Mouse (Mus musculus): ENCODE results near the gene Cacna1b. TPM values are rescaled to one million over a fixed set of nuclear protein-coding genes. Genes with fewer than 3 reads are reported as not detected.

Cacna1b gene
- polyA plus RNA-seq, 1 experiment: 12.5 TPM

DNA sequence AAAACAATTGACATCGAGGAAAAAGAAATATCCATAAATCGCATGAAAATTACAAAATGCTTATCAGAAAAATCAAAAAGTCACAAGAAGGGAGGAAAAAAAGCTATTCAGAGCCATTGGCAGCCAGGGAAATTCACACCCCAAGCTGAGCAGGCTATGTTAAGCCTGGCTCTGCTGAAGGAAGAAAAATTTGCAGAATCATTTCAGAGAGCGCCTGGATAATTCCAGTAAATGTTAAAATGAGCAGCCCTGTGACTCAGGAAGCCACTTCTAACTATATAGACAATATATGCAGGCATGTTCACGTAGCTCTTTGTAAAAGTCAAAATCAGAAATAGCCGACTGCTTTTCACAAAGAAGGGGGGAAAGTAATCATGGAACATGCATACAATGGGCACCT, 23.3 kb downstream of the Cacna1b start:
- WGBS: 95% methylated on average over 5 of the region's 5 CpGs
- no peaks in the 10 kb centered on the region for H3K27me3 ChIP-seq (ENCODE audit: control insufficient read depth, insufficient read depth, low read length)
- peaks cover 14% of the 10 kb centered on the region for H3K4me1 ChIP-seq (replicated peaks; ENCODE audit: control insufficient read depth, insufficient read depth, low read length)
- no peak overlapping the region for H3K27ac ChIP-seq (ENCODE audit: control insufficient read depth, insufficient read depth, low read length)
- no peaks in the 10 kb centered on the region for H3K36me3 ChIP-seq (ENCODE audit: control insufficient read depth, insufficient read depth, low read length)
- DNase-seq: no peak
- TF ChIP-seq CTCF (IDR thresholded peaks at IDR 0.05; ENCODE audit: borderline replicate concordance, control insufficient read depth, extremely low read depth, insufficient read depth, low read length, poor library complexity) (no peak), POLR2A (IDR thresholded peaks at IDR 0.05; ENCODE audit: control insufficient read depth, extremely low read depth, insufficient read depth, low read length, poor library complexity) (no peak)
- H3K4me3 ChIP-seq (ENCODE audit: control insufficient read depth, insufficient read depth, low read length): no peak overlapping the region

DNA sequence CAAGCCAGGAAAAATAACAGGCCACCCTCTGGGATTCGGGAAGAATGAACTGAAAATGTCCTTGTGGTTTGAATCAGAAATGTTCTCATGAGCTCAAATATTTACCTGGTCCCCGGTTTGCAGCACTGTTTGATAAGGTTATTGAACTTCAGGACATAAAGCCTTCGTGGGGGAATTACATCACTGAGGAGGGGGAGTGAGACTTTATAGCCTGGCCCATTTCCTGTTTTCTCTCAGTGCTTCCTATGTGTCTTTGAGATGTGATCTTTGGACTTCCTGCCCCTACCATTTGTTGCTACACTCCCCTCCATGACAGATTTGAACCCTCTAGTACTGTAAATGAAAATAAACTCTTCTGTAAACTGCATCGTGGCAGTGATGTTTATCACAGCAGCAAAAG, 29.8 kb downstream of the Cacna1b start:
- TF ChIP-seq POLR2A (IDR thresholded peaks at IDR 0.05; ENCODE audit: control insufficient read depth, extremely low read depth, insufficient read depth, low read length, poor library complexity): no peak
- TF ChIP-seq CTCF (IDR thresholded peaks at IDR 0.05; ENCODE audit: borderline replicate concordance, control insufficient read depth, extremely low read depth, insufficient read depth, low read length, poor library complexity): no peak
- Histone ChIP-seq H3K27me3 (ENCODE audit: control insufficient read depth, insufficient read depth, low read length) (no peaks in the 10 kb centered on the region), H3K27ac (ENCODE audit: control insufficient read depth, insufficient read depth, low read length) (no peak overlapping the region), H3K4me1 (replicated peaks; ENCODE audit: control insufficient read depth, insufficient read depth, low read length) (0 out of 2 replicates have a peak, but pooled peaks cover 3% of the 10 kb centered on the region), H3K36me3 (ENCODE audit: control insufficient read depth, insufficient read depth, low read length) (no peaks in the 10 kb centered on the region), H3K4me3 (ENCODE audit: control insufficient read depth, insufficient read depth, low read length) (no peak overlapping the region)
- 53% methylated on average over 4 of the region's 4 CpGs for WGBS
- DNase-seq: no peak

DNA sequence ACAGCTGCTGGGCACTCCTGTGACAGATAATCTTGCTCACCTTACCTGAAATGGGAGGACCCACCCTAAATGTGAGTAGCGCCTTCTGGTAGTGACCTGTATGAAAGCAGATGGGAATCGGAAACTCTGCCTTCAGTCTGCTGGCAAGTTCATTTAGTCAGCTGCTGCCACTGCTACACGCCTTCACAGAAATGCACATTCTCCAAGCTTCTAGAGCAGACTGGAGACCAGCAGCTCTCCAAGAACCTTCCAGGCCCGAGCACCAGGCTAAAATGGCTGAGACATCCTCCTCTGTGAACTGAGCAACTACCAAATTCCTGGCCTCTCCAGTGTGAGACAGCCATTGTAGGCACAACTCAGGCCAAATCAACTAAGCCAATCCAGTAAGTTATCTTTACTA, 37.1 kb downstream of the Cacna1b start:
- 96% methylated on average over 4 of the region's 4 CpGs for WGBS
- Histone ChIP-seq H3K36me3 (ENCODE audit: control insufficient read depth, insufficient read depth, low read length) (no peaks in the 10 kb centered on the region), H3K27ac (ENCODE audit: control insufficient read depth, insufficient read depth, low read length) (no peak overlapping the region), H3K4me1 (replicated peaks; ENCODE audit: control insufficient read depth, insufficient read depth, low read length) (peaks cover 7% of the 10 kb centered on the region), H3K4me3 (ENCODE audit: control insufficient read depth, insufficient read depth, low read length) (no peak overlapping the region), H3K27me3 (ENCODE audit: control insufficient read depth, insufficient read depth, low read length) (no peaks in the 10 kb centered on the region)
- no peak for DNase-seq
- TF ChIP-seq POLR2A (IDR thresholded peaks at IDR 0.05; ENCODE audit: control insufficient read depth, extremely low read depth, insufficient read depth, low read length, poor library complexity) (no peak), CTCF (IDR thresholded peaks at IDR 0.05; ENCODE audit: borderline replicate concordance, control insufficient read depth, extremely low read depth, insufficient read depth, low read length, poor library complexity) (no peak)

DNA sequence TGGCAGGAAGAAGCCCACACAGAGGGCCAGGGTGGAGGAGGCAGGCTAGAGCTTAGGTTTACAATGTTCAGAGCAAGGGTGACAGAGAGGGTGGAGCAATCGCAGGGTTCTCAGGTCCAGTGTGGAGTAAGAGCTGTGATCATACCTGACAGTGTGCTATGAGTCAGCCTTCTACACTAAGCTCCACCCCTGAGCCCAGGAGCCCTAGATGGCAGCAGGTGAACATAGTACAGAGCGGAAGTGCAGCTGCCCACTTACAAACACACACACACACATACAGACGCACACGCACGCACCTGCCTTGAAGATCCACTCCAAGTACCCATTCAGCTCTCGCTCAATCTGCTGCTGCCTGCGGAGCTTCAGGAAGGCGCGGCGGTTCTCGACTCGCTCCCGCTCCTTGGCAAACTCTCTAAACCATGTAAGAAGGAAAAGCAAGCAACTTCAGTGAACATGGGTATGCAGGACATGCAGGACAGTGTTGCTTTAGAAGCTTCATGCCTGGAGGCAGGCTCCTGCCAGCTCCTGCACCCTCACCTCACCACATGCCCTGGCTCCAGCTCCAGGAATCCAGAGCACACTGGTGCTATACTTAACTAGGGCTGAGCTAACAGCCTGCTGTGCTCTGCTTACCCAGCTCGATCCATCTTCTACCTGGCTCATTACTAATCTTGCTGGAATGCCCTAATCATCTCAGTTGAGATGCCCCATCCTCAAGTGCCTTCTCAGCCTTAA, 43.1 kb downstream of the Cacna1b start:
- no peak for DNase-seq
- Histone ChIP-seq H3K4me1 (replicated peaks; ENCODE audit: control insufficient read depth, insufficient read depth, low read length) (peaks cover 4% of the 10 kb centered on the region), H3K27me3 (ENCODE audit: control insufficient read depth, insufficient read depth, low read length) (no peaks in the 10 kb centered on the region), H3K4me3 (ENCODE audit: control insufficient read depth, insufficient read depth, low read length) (no peak overlapping the region), H3K36me3 (ENCODE audit: control insufficient read depth, insufficient read depth, low read length) (no peaks in the 10 kb centered on the region), H3K27ac (ENCODE audit: control insufficient read depth, insufficient read depth, low read length) (no peak overlapping the region)
- 93% methylated on average over 14 of the region's 14 CpGs for WGBS
- no peak for TF ChIP-seq POLR2A (IDR thresholded peaks at IDR 0.05; ENCODE audit: control insufficient read depth, extremely low read depth, insufficient read depth, low read length, poor library complexity)
- no peak for TF ChIP-seq CTCF (IDR thresholded peaks at IDR 0.05; ENCODE audit: borderline replicate concordance, control insufficient read depth, extremely low read depth, insufficient read depth, low read length, poor library complexity)

DNA sequence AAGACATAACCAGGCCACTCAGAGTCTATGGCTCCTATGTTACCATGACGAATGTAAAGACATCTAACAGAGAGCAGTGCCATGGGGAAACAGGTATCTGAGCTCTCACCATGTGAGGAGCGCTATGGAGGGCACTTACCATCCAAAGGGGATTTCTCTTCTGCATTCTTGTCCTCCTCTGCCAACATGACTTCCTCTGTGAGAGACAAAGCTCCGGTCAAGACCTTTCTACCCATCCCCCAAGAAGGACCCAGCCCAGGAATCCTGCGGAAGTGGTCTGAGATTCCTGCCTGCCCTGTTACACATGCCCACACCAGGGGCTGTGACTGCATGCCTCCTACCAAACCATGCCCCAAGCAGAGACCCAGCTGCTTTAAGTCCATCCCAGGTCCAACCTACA, 44.0 kb downstream of the Cacna1b start:
- H3K27me3 ChIP-seq (ENCODE audit: control insufficient read depth, insufficient read depth, low read length): no peaks in the 10 kb centered on the region
- WGBS: 90% methylated on average over 4 of the region's 4 CpGs
- H3K36me3 ChIP-seq (ENCODE audit: control insufficient read depth, insufficient read depth, low read length): no peaks in the 10 kb centered on the region
- DNase-seq: no peak
- H3K4me3 ChIP-seq (ENCODE audit: control insufficient read depth, insufficient read depth, low read length): no peak overlapping the region
- no peak overlapping the region for H3K27ac ChIP-seq (ENCODE audit: control insufficient read depth, insufficient read depth, low read length)
- TF ChIP-seq POLR2A (IDR thresholded peaks at IDR 0.05; ENCODE audit: control insufficient read depth, extremely low read depth, insufficient read depth, low read length, poor library complexity) (no peak), CTCF (IDR thresholded peaks at IDR 0.05; ENCODE audit: borderline replicate concordance, control insufficient read depth, extremely low read depth, insufficient read depth, low read length, poor library complexity) (no peak)
- no peaks in the 10 kb centered on the region for H3K4me1 ChIP-seq (replicated peaks; ENCODE audit: control insufficient read depth, insufficient read depth, low read length)

DNA sequence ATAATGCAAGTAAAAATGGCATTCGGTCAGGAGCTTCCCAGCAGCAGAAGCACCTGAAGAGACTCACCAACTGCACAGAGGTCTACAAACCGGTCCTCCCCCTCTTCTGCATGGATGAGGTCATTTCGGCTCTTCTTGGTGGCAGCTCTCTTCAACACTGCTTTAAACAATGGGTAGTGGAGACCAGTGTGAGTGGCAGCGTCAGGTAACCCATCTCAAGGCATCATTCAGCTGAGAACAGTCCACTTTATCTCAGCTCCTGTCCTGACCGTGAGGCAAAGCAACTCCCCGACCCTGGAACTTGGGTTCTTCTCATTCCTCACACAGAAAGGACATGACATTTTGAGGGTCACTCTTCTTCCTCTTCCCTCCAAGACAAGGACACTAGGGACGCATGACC, 45.0 kb downstream of the Cacna1b start:
- Histone ChIP-seq H3K36me3 (ENCODE audit: control insufficient read depth, insufficient read depth, low read length) (no peaks in the 10 kb centered on the region), H3K4me3 (ENCODE audit: control insufficient read depth, insufficient read depth, low read length) (no peak overlapping the region), H3K4me1 (replicated peaks; ENCODE audit: control insufficient read depth, insufficient read depth, low read length) (no peaks in the 10 kb centered on the region), H3K27me3 (ENCODE audit: control insufficient read depth, insufficient read depth, low read length) (no peaks in the 10 kb centered on the region), H3K27ac (ENCODE audit: control insufficient read depth, insufficient read depth, low read length) (no peak overlapping the region)
- DNase-seq: no peak
- 92% methylated on average over 7 of the region's 7 CpGs for WGBS
- TF ChIP-seq POLR2A (IDR thresholded peaks at IDR 0.05; ENCODE audit: control insufficient read depth, extremely low read depth, insufficient read depth, low read length, poor library complexity) (no peak), CTCF (IDR thresholded peaks at IDR 0.05; ENCODE audit: borderline replicate concordance, control insufficient read depth, extremely low read depth, insufficient read depth, low read length, poor library complexity) (no peak)
